Mouse (Mus musculus) CH12.LX (cell line): Measurements from ENCODE around the gene Gm45785.

Source experiments
- CTCF ChIP-seq, 2 experiments: IDR thresholded peaks in 1 of 2; conservative IDR thresholded peaks in 1 of 2; 2 replicates each; pipeline ENCODE4 v1.5.1; 2011 to 2012; ENCODE audit warnings: low read depth in 2 of 2, low read length in 2 of 2, improper control_type of control experiment in 1 of 2, inconsistent platforms in 1 of 2, mild to moderate bottlenecking in 1 of 2, moderate library complexity in 1 of 2
- EP300 ChIP-seq: IDR thresholded peaks from 2 replicates; pipeline ENCODE4 v1.6.1; 2011; ENCODE audit warnings: low read length, improper control_type of control experiment
- MYC ChIP-seq: IDR thresholded peaks from 2 replicates; pipeline ENCODE4 v1.6.1; 2011; ENCODE audit warnings: low read depth, mild to moderate bottlenecking, improper control_type of control experiment, low read length
- POLR2A ChIP-seq: IDR thresholded peaks from 2 replicates; pipeline ENCODE4 v1.6.1; 2011; ENCODE audit warnings: low read depth, mild to moderate bottlenecking, improper control_type of control experiment, low read length
- POLR2AphosphoS2 ChIP-seq: IDR thresholded peaks from 2 replicates; pipeline ENCODE4 v1.6.1; 2011; ENCODE audit warnings: low read depth, low read length, improper control_type of control experiment
- RAD21 ChIP-seq: IDR thresholded peaks from 2 replicates; pipeline ENCODE4 v1.6.1; 2011; ENCODE audit warnings: low read depth, mild to moderate bottlenecking, low read length, improper control_type of control experiment, moderate library complexity
- ZNF384 ChIP-seq: IDR thresholded peaks from 2 replicates; pipeline ENCODE4 v1.6.1; 2012; ENCODE audit warnings: low read depth, low read length, improper control_type of control experiment, inconsistent platforms

GRCm38 (mm10) chr7:140902036-140902875 is 46.1 kb upstream of the Gm45785 start:
- TF ChIP-seq CTCF (conservative IDR thresholded peaks at IDR 0.05 in 1 of 2, IDR thresholded peaks at IDR 0.05 in 1 of 2; ENCODE audit: low read depth in 2 of 2, low read length in 2 of 2) (no peak), POLR2A (no peak), MYC (no peak), RAD21 (no peak), EP300 (no peak), POLR2AphosphoS2 (no peak), ZNF384 (no peak)
